Mouse (Mus musculus): ENCODE measurements around the gene Zfp280d. TPM values are rescaled to one million over a fixed set of nuclear protein-coding genes. Genes with fewer than 3 reads are reported as not detected.

The Zfp280d gene
- polyA plus RNA-seq, 1 experiment = 4.2 TPM

GRCm38 (mm10) chr9:72374074-72374473, 99.4 kb downstream of the Zfp280d start:
- Histone ChIP-seq H3K4me2 (ENCODE audit: low read depth) (no peak overlapping the region), H3K4me3 (no peak overlapping the region), H3ac (ENCODE audit: control insufficient read depth, insufficient read length) (no peak overlapping the region), H3K79me2 (ENCODE audit: control insufficient read depth, insufficient read depth) (no peaks in the 10 kb centered on the region), H3K27me3 (ENCODE audit: control insufficient read depth, insufficient read depth, insufficient read length) (no peaks in the 10 kb centered on the region), H3K36me3 (ENCODE audit: control insufficient read depth, insufficient read depth) (no peaks in the 10 kb centered on the region)
- no peak for TF ChIP-seq MYOG (IDR thresholded peaks at IDR 0.05; ENCODE audit: control insufficient read depth in 1 of 3, insufficient read depth in 1 of 3, insufficient read length in 2 of 3, low read depth in 2 of 3)
- TF ChIP-seq E2F4 (IDR thresholded peaks at IDR 0.05; ENCODE audit: insufficient read depth) = no peak
- TF ChIP-seq REST (IDR thresholded peaks at IDR 0.05; ENCODE audit: insufficient read depth, insufficient read length) = no peak
- TF ChIP-seq USF1 (IDR thresholded peaks at IDR 0.05; ENCODE audit: low read depth) = no peak
- TF ChIP-seq MAX (IDR thresholded peaks at IDR 0.05; ENCODE audit: low read depth) = no peak
- no peak for TF ChIP-seq POLR2AphosphoS2 (IDR thresholded peaks at IDR 0.05; ENCODE audit: insufficient read length, low read depth)
- no peak for TF ChIP-seq SRF (IDR thresholded peaks at IDR 0.05; ENCODE audit: control insufficient read depth, insufficient read length, low read depth)
- no peak for TF ChIP-seq POLR2A (IDR thresholded peaks at IDR 0.05; ENCODE audit: insufficient read length, low read depth)
- no peak for TF ChIP-seq TCF12 (IDR thresholded peaks at IDR 0.05; ENCODE audit: insufficient read depth, poor library complexity, severe bottlenecking)
- no peak for TF ChIP-seq CEBPB (IDR thresholded peaks at IDR 0.05; ENCODE audit: insufficient read depth, poor library complexity, severe bottlenecking)

GRCm38 (mm10) chr9:72374996-72375395, 100.3 kb downstream of the Zfp280d start:
- no peaks in the 10 kb centered on the region for H3K79me2 ChIP-seq (ENCODE audit: control insufficient read depth, insufficient read depth)
- no peak overlapping the region for H3K4me2 ChIP-seq (ENCODE audit: low read depth)
- TF ChIP-seq SRF (IDR thresholded peaks at IDR 0.05; ENCODE audit: control insufficient read depth, insufficient read length, low read depth) = no peak
- no peak for TF ChIP-seq CEBPB (IDR thresholded peaks at IDR 0.05; ENCODE audit: insufficient read depth, poor library complexity, severe bottlenecking)
- no peak for TF ChIP-seq USF1 (IDR thresholded peaks at IDR 0.05; ENCODE audit: low read depth)
- TF ChIP-seq POLR2A (IDR thresholded peaks at IDR 0.05; ENCODE audit: insufficient read length, low read depth) = no peak
- no peak for TF ChIP-seq REST (IDR thresholded peaks at IDR 0.05; ENCODE audit: insufficient read depth, insufficient read length)
- no peak for TF ChIP-seq POLR2AphosphoS2 (IDR thresholded peaks at IDR 0.05; ENCODE audit: insufficient read length, low read depth)
- H3K27me3 ChIP-seq (ENCODE audit: control insufficient read depth, insufficient read depth, insufficient read length) = no peaks in the 10 kb centered on the region
- H3K36me3 ChIP-seq (ENCODE audit: control insufficient read depth, insufficient read depth) = no peaks in the 10 kb centered on the region
- no peak overlapping the region for H3ac ChIP-seq (ENCODE audit: control insufficient read depth, insufficient read length)
- H3K4me3 ChIP-seq = no peak overlapping the region

- no peak overlapping the region for H3ac ChIP-seq (ENCODE audit: control insufficient read depth, insufficient read length)
Observed at GRCm38 (mm10) chr9:72375639-72376038, 101.0 kb downstream of the Zfp280d start.

GRCm38 (mm10) chr9:72385786-72386185, 111.1 kb downstream of the Zfp280d start:
- H3K79me2 ChIP-seq (ENCODE audit: control insufficient read depth, insufficient read depth) = no peaks in the 10 kb centered on the region
- H3K4me3 ChIP-seq = no peak overlapping the region
- H3K36me3 ChIP-seq (ENCODE audit: control insufficient read depth, insufficient read depth) = no peaks in the 10 kb centered on the region
- H3K4me2 ChIP-seq (ENCODE audit: low read depth) = no peak overlapping the region
- H3K27me3 ChIP-seq (ENCODE audit: control insufficient read depth, insufficient read depth, insufficient read length) = no peaks in the 10 kb centered on the region
- TF ChIP-seq SRF (IDR thresholded peaks at IDR 0.05; ENCODE audit: control insufficient read depth, insufficient read length, low read depth) (no peak), TCF12 (IDR thresholded peaks at IDR 0.05; ENCODE audit: insufficient read depth, poor library complexity, severe bottlenecking) (no peak), E2F4 (IDR thresholded peaks at IDR 0.05; ENCODE audit: insufficient read depth) (no peak), MYOG (IDR thresholded peaks at IDR 0.05; ENCODE audit: control insufficient read depth in 1 of 3, insufficient read depth in 1 of 3, insufficient read length in 2 of 3, low read depth in 2 of 3) (no peak), USF1 (IDR thresholded peaks at IDR 0.05; ENCODE audit: low read depth) (no peak), POLR2A (IDR thresholded peaks at IDR 0.05; ENCODE audit: insufficient read length, low read depth) (no peak), MYOD1 (IDR thresholded peaks at IDR 0.05; ENCODE audit: control insufficient read depth in 1 of 3, insufficient read length in 2 of 3, low read depth in 2 of 3) (no peak), TCF3 (IDR thresholded peaks at IDR 0.05; ENCODE audit: insufficient read length, low read depth) (no peak), POLR2AphosphoS2 (IDR thresholded peaks at IDR 0.05; ENCODE audit: insufficient read length, low read depth) (no peak), CEBPB (IDR thresholded peaks at IDR 0.05; ENCODE audit: insufficient read depth, poor library complexity, severe bottlenecking) (no peak), MAX (IDR thresholded peaks at IDR 0.05; ENCODE audit: low read depth) (no peak), REST (IDR thresholded peaks at IDR 0.05; ENCODE audit: insufficient read depth, insufficient read length) (no peak)
- H3ac ChIP-seq (ENCODE audit: control insufficient read depth, insufficient read length) = no peak overlapping the region

More at GRCm38 (mm10) chr9:72375639-72376038, 101.0 kb downstream of the Zfp280d start:
- no peak overlapping the region for H3K4me3 ChIP-seq
- H3K27me3 ChIP-seq (ENCODE audit: control insufficient read depth, insufficient read depth, insufficient read length) = no peaks in the 10 kb centered on the region
- TF ChIP-seq E2F4 (IDR thresholded peaks at IDR 0.05; ENCODE audit: insufficient read depth) = no peak
- TF ChIP-seq REST (IDR thresholded peaks at IDR 0.05; ENCODE audit: insufficient read depth, insufficient read length) = no peak
- TF ChIP-seq USF1 (IDR thresholded peaks at IDR 0.05; ENCODE audit: low read depth) = no peak
- no peak for TF ChIP-seq TCF3 (IDR thresholded peaks at IDR 0.05; ENCODE audit: insufficient read length, low read depth)
- no peak for TF ChIP-seq MYOD1 (IDR thresholded peaks at IDR 0.05; ENCODE audit: control insufficient read depth in 1 of 3, insufficient read length in 2 of 3, low read depth in 2 of 3)
- no peak for TF ChIP-seq MYOG (IDR thresholded peaks at IDR 0.05; ENCODE audit: control insufficient read depth in 1 of 3, insufficient read depth in 1 of 3, insufficient read length in 2 of 3, low read depth in 2 of 3)
- no peaks in the 10 kb centered on the region for H3K36me3 ChIP-seq (ENCODE audit: control insufficient read depth, insufficient read depth)
- no peak overlapping the region for H3K4me2 ChIP-seq (ENCODE audit: low read depth)
- no peaks in the 10 kb centered on the region for H3K79me2 ChIP-seq (ENCODE audit: control insufficient read depth, insufficient read depth)

- TF ChIP-seq SRF (IDR thresholded peaks at IDR 0.05; ENCODE audit: control insufficient read depth, insufficient read length, low read depth) (no peak), CEBPB (IDR thresholded peaks at IDR 0.05; ENCODE audit: insufficient read depth, poor library complexity, severe bottlenecking) (no peak), TCF12 (IDR thresholded peaks at IDR 0.05; ENCODE audit: insufficient read depth, poor library complexity, severe bottlenecking) (no peak), E2F4 (IDR thresholded peaks at IDR 0.05; ENCODE audit: insufficient read depth) (no peak)
- Histone ChIP-seq H3K27me3 (ENCODE audit: control insufficient read depth, insufficient read depth, insufficient read length) (no peaks in the 10 kb centered on the region), H3ac (ENCODE audit: control insufficient read depth, insufficient read length) (no peak overlapping the region), H3K4me2 (ENCODE audit: low read depth) (no peak overlapping the region), H3K79me2 (ENCODE audit: control insufficient read depth, insufficient read depth) (no peaks in the 10 kb centered on the region), H3K36me3 (ENCODE audit: control insufficient read depth, insufficient read depth) (no peaks in the 10 kb centered on the region), H3K4me3 (no peak overlapping the region)
Observed at GRCm38 (mm10) chr9:72388934-72389333, 114.3 kb downstream of the Zfp280d start.

Data from myocyte (in vitro differentiated cells).